Mouse (Mus musculus): ENCODE results near the gene Cdiptos.

DNA sequence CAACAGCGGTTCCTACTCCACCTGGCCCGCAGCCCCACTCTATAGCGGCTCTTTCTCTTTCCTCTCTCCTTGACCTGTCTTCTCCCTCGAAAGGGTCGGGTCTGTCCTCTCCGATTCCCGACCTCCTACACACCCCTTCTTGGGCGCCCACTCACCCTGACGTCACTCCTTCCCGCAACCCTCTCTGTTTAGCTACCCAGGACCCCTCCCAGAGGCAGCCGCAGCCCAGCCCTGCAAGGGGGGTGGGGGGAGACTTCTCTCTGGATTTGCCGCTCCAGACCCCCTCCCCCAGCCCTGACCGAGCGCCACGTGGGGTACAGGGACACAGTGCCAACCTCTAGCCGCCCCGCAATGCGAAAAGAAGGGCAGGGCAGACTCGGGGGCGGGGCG, 26.5 kb downstream of the Cdiptos start, which contains the start of gene Asphd1:
- TF ChIP-seq CTCF (IDR thresholded peaks at IDR 0.05; ENCODE audit: low read depth, low read length) (no peak), POLR2A (IDR thresholded peaks at IDR 0.05; ENCODE audit: insufficient read depth, low read length) (no peak)
